Mouse (Mus musculus) urinary bladder, postnatal 36 days (tissue): ENCODE results near the gene Defb48.

Experiments
- DNase-seq, 2 experiments: peaks; one replicate each; pipeline ENCODE4 v3.0.0; 2022; ENCODE audit warnings: low spot score in 2 of 2, mixed read lengths in 1 of 2

Gene Defb48

DNA sequence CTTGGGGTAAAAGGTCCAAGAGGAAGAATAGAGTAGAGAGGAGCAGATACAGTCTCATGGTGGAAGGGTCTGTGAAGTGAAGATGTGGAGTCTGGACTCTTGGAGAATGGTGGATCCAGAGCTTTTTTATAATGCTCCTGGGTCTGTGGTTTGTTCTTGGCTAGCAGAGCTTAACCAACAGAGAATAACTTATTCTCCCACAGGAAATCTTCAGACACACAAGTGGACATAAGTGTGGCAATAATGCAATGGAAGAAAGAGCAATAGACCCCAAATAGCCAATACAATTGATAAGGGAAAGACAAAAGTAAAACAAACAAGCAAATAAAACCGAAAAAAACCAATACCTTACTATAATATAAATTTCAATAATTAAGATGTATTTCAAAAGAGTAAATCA is at the start of gene Defb48:
TSS of gene Defb48 (minus strand) at position 101 of the 400 bp plus-strand sequence.
- no peak for DNase-seq

- no peak for DNase-seq
Observed at GRCm38 (mm10) chr14:63020524-63021156, 36.3 kb upstream of the Defb48 start.

DNA sequence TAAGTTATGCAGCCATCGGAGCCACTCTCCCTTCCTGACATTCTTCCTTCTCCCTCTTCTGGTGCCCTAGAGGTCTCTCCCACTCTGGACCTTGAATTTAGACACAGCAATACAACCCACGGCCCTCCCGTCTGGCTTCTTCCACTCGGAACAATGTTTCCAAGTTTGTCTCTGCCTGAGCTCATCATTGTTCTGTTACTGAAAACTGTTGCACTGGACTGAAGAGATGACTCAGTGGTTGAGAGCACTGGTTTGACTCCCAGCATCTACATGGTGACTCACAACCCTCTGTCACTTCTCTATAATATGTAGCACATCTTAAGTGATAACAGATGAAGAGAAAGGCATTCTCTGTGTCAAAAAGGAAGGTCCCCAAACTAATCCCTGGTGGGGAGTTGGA is 30.4 kb upstream of the Defb48 start:
- DNase-seq = no peak

GRCm38 (mm10) chr14:63013082-63013481 is 28.8 kb upstream of the Defb48 start:
- DNase-seq = no peak

DNA sequence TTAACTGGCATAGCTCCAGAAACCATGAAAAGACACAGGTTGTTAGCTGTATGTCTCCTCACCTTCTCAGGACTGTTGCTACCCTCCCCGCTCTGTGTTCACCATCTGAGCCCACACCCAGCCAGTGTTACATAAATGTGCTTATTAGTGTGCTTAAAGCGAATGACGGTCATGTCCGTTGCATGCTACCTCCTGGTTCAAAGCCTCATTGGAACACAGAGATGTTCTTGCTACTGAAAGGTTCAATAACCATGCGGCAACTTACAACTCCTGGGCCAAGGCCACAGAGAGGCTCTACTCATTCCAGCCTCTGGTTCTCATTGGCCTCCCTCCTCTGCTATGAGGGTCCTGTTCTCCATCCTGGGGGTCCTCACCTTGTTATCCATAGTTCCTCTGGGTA is 27.2 kb upstream of the Defb48 start, which contains the start of gene Defb43:
TSS of gene Defb43 (plus strand) at position 301 of the 400 bp plus-strand sequence.
- DNase-seq = no peak

- no peak for DNase-seq
Observed at GRCm38 (mm10) chr14:63002588-63002987, 18.3 kb upstream of the Defb48 start.

GRCm38 (mm10) chr14:62998977-62999376 is 14.7 kb upstream of the Defb48 start:
- no peak for DNase-seq

DNA sequence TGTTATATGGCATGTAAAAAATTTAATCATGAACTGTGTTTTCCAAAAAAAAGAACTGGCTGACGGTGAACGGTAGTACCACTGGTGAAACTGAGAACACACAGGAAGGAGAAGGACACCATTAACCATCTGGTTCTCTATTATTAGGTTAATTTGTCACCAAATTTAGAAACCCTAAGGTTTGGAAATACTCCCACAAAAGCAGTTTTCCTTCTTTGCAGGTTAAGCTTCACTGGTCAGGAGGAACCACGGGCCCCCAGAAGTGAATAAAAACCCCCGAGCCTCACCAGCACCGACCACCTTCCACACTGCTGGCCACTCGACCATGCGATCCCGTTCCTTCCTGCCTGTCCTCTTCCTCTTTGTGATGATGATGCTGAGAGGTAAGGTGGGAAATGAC is 13.5 kb upstream of the Defb48 start, which contains the start of gene Defb47:
TSS of gene Defb47 (plus strand) at position 301 of the 400 bp plus-strand sequence.
- DNase-seq = no peak

DNA sequence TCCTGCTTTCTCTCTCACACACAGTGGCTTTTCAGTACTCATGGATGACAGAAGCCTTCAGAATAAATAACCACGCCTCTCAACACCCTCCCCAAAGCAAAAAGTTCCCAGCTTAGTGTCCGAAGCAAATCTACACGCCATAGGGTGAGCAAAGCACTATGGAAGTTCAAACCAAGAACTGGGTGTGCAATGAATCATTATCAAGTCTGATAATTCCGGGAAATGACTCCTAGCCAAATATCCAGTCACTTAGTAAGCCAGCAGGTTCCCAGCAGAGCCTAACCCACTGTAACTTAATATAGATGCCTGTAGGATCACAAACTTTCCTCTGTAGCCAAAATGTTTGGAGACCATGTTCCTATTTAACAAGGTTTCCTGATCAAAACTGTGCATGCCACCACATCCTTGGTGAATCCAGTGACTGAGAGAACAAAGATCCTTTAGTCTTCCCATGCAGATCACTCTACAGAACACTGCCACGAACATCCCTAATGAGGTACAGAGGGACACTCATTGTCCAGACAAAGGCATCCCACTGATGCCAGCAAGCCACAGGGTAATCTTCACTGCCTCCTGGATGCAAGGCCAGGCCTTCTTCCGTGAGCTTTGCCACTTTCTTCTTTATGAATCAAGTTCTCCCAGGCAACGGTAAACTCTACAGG is 7.7 kb upstream of the Defb48 start:
- no peak for DNase-seq

DNA sequence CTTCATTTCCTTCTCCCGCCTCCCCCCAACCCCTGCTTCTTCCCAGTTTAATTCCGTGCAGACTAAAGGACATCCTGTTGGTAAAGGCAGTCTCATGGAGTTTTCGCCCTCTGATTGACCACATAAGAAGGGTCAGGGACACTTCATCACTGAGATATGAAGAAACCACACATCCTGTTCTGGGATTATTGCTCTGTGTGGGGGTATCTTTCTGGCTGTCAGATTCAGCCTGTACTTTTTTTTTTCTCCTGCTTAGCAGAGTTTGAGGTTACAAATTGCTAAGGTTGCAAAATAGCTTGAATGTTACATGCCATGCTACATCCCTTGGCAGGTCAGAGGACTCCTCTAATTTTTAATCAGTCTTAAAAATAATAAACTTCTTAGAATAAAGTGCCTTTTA is 7.0 kb upstream of the Defb48 start:
- no peak for DNase-seq

- no peak for DNase-seq
Observed at GRCm38 (mm10) chr14:62979815-62980214, 4.5 kb downstream of the Defb48 start.

DNA sequence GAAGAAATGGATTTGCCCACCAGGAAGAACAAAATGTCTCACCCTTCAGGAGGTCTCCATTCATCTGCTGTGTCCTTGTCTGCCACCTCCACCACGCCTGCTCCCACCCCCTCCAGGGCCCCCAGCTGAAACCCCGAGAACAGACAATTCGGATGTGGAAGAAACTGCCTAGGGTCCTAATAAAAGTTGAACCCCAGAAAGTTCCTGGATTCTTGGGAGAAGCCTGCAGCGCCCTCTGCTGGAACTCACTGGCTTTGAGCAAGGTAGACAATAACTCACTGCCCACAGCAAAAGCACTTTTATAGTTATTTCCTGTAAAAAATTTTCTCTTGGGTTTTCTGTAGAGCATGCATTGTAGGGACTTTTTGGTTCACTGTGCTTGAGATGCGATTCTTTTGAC is 9.3 kb downstream of the Defb48 start:
- peak; percentile 26 to 65 for DNase-seq

DNA sequence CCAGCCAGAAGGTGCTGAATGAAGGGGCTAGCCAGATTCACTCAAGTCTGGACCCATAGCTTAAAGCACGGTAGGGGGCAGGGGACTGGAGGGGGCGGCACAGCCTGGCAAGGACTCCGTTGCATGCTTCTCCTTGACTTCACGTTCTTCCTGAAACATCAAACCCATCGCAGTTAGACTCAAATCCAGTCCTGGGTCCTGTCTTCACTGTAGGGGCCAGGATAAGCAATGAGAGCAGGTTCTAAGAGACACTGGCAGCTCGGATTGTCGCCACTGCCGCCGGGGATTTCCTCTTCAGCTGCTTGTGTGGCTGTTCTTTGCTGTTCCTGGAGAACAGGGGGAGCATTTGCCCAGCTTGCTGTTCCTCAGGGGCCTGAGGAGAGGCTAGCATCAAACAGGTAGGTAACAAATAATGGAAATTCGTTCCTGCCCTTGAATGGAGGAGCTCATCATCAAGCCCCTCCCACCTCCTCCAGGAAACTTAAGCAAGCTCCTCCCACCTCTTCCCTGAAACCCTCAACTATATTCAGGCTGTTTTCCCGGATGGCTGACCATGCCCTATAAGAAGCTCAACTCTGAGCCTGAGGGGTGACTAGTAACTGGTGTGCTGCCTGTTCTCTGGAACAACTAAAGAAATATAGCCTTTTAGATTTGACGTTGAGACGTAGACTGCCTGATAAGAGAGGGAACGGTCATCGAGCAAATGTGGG is 18.3 kb downstream of the Defb48 start:
- DNase-seq = no peak

DNA sequence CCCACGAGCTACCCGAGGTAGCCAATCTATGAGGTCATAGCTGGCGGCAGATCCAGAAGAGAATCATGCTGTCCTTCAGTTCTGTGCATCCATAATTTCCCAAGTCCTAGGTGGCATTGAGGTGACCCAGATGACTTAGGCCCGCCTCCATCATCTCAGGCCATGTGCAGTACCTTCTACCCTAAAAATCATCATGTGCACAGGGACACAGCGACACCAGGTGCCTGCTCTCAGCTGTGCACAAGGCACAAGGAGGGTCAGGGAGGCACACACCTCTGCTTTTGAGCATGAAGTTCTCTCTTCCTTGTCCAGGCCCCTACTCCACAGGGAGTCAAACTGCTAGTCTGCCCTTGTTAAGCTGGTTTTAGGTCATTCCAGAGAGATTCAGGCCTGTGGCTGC is 19.0 kb downstream of the Defb48 start:
- DNase-seq = no peak

- DNase-seq = no peak
Observed at GRCm38 (mm10) chr14:62963632-62964031, 20.7 kb downstream of the Defb48 start.

DNA sequence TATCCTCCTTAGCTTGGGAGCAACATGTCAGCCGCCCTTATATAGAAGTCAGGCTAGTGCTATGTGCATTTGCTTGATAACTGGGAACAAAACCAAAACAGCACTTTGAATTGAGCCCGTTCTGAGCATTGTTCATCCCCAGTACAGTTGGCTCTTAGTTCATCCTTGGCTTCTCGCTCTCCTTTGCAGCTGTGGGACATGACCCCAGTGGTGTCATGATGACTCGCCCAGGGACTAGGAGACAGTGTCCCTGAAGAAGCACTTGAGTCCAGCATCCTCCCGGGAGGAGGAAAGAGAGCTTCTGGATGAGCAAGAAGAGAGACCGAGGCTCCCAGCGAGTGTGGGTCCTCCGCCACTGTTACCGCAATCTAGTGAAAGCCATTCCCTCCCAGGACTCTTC is 28.2 kb downstream of the Defb48 start:
- no peak for DNase-seq

DNA sequence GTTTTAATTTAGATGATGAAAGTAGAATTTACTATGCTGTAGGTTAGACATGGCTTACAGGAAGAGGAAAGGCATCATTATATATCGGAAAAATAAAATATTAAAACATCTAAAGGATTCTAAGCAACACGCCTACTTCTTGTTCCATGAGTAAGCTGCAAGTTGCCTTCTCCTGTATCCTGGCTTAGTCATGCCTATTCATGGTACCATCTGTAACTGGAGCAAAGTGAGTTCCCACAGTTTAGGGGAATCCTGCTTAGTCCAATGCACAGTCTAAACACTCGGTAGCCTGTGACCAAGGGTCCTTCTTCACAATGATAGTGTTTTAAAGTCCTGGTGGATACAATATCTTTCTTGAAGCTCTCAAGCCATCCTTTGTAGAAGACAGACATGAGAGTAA is 37.5 kb downstream of the Defb48 start:
- no peak for DNase-seq

DNA sequence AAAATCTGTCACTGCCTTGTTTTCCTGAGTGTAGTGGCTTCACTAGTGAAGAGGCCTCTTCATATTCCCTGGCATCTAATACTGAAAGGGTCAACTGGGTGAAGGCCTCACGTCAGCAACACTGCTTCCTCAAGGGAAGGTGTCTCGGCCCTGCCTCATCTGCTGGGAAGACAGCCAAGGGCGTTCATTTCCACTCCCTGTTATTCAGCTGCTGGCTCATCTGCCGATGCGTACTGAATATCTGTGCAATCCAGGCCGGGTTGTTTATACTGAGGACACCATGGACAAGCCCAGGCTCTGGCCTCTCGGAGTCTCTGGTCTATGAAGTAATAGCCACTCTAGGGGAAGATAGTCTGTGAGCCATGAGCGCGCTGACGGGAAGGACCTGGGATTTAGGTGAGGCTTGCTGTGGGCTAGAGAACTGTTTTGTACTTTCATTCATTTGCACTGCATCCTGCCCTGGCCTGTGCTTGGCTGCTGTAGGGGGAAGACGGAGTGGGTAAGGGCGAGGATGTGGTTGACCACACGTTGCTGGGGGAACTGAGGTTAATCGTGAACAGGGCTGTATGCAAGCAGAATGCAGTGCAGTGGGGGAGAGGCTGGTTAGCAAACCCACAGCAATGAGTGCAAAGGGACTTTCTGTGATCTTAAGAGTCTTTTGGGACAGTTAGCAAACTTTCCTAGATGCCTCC is 43.8 kb downstream of the Defb48 start:
- peak; percentile 53 to 75 for DNase-seq

DNA sequence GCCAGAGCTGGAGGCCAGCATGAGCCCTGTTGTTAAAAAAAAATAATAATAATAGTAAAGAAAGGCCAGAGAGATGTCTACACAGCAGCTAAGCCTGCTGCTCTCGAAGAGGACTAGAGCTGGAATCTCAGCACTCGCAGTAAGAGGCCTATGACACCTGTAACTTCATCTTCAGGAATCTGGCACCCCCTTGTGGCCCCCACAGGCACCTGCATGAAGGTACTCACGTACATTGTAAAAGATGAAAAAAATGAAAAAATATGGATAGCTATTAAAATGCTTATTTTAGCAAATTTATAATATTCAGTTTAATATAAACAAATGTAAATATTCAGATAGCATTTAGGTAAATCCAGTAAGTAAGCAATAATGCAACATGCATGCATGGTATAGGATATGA is 44.9 kb downstream of the Defb48 start:
- no peak for DNase-seq

DNA sequence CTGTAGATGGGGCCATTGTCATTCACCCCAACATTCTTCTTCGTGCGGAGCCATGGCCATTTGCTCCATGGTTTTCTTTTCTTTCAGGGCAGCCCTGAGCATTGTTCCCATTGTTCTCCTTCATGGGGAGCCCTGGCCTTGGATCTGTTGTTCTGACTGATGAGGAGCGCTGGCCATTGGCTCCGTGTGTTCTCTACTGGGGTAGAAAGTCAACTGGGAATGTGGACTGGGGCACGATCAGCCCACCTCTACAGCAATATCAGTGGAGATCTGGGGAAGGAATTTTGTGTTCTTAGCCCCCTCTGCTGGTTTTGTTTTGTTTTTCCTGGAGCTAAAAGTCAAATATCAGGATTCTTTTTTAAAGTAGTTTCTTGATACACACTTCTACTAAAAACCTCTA is 46.6 kb downstream of the Defb48 start:
- DNase-seq = no peak

- DNase-seq = peak in 1 of 2 experiments; percentile 44
Observed at GRCm38 (mm10) chr14:62936631-62937380, 47.5 kb downstream of the Defb48 start.
